Mouse (Mus musculus): ENCODE measurements around the gene Slc35e3. TPM values are rescaled to one million over a fixed set of nuclear protein-coding genes. Genes with fewer than 3 reads are reported as not detected.
"Not testable (repeated sequence)": the region's sequence is repeated elsewhere in the genome, so short reads cannot be mapped to it uniquely, and the experiment has no call there.

Slc35e3 gene
- polyA plus RNA-seq, 1 experiment from 2014 or later, result 8.2 TPM

GRCm38 (mm10) chr10:117752851-117753647 is 6.9 kb upstream of the Slc35e3 start:
- WGBS, result 95% methylated on average over 5 of the region's 5 CpGs
- ATAC-seq (ENCODE audit: extremely low read depth, insufficient number of reproducible peaks, low FRiP score, low TSS enrichment), result no peak
- H3K9me3 ChIP-seq, result peaks cover 5% of the 10 kb centered on the region; the same call in 1 of the 2 replicates
- H3K4me3 ChIP-seq, result no peak overlapping the region
- H3K27me3 ChIP-seq (replicated peaks), result no peaks in the 10 kb centered on the region
- peaks cover 93% of the 10 kb centered on the region for H3K36me3 ChIP-seq
- H3K9ac ChIP-seq, result no peak overlapping the region
- H3K4me1 ChIP-seq, result no peaks in the 10 kb centered on the region
- no peak overlapping the region for H3K27ac ChIP-seq (replicated peaks)
- H3K4me2 ChIP-seq, result no peak overlapping the region

DNA sequence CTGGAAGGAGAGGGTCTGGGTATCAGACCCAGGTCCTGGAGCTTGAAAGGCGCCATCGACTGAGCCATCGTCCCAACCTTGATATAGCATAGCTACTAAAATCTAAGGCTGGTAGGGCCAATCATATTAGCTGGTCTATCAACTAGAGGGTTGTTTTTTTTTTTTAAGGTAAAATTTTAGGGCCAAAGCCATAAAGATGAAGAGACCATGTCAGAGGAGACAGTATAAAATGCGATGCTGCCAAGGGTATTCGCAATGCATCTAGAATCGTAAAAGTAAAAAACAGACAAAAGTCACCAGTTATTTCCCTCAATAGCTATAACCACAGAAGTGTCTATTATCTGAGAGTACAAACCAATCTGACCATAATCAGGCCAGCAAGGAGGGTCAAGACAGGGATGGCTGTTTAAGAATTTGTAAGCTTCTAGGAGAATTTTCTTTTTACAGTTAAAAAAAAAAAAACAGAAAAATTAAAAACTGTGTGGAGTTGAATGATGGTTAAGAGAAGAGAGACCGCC is 6.2 kb upstream of the Slc35e3 start:
- ATAC-seq (ENCODE audit: extremely low read depth, insufficient number of reproducible peaks, low FRiP score, low TSS enrichment), result no peak
- WGBS, result 97% methylated on average over 7 of the region's 7 CpGs
- Histone ChIP-seq H3K4me1 (no peaks in the 10 kb centered on the region), H3K4me3 (no peak overlapping the region), H3K36me3 (peaks cover 86% of the 10 kb centered on the region), H3K27ac (replicated peaks) (no peak overlapping the region), H3K27me3 (replicated peaks) (no peaks in the 10 kb centered on the region), H3K9ac (no peak overlapping the region), H3K4me2 (no peak overlapping the region), H3K9me3 (peaks cover 5% of the 10 kb centered on the region; the same call in 1 of the 2 replicates)

DNA sequence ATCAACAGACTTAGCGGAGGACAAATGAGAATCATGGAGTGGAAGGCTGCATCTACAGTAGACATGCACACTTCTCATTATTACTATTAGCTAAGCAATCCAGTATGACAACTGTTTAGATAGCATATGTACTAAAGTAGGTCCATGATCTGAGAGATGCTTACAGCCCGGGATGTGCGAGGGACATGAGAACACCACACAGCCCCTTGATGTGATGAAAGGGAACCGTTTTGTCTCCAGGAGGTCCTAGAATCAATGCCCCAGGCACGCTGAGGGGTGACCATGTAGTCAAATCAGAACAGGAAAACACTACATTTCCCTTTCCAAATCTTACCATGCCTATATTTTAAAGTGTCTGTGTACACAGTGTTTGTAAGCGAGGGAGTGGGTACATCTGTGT is 5.6 kb upstream of the Slc35e3 start:
- no peak overlapping the region for H3K4me2 ChIP-seq
- H3K4me1 ChIP-seq, result no peaks in the 10 kb centered on the region
- peaks cover 80% of the 10 kb centered on the region for H3K36me3 ChIP-seq
- no peak overlapping the region for H3K27ac ChIP-seq (replicated peaks)
- H3K9me3 ChIP-seq, result peaks cover 5% of the 10 kb centered on the region; the same call in 1 of the 2 replicates
- ATAC-seq (ENCODE audit: extremely low read depth, insufficient number of reproducible peaks, low FRiP score, low TSS enrichment), result no peak
- H3K4me3 ChIP-seq, result no peak overlapping the region
- WGBS, result 93% methylated on average over 6 of the region's 6 CpGs
- H3K9ac ChIP-seq, result no peak overlapping the region
- no peaks in the 10 kb centered on the region for H3K27me3 ChIP-seq (replicated peaks)

GRCm38 (mm10) chr10:117751282-117751610 is 5.1 kb upstream of the Slc35e3 start:
- ATAC-seq (ENCODE audit: extremely low read depth, insufficient number of reproducible peaks, low FRiP score, low TSS enrichment), result no peak
- Histone ChIP-seq H3K4me3 (no peak overlapping the region), H3K4me2 (no peak overlapping the region), H3K36me3 (peaks cover 75% of the 10 kb centered on the region), H3K27me3 (replicated peaks) (no peaks in the 10 kb centered on the region), H3K9me3 (peaks cover 5% of the 10 kb centered on the region; the same call in 1 of the 2 replicates), H3K9ac (no peak overlapping the region), H3K27ac (replicated peaks) (no peak overlapping the region), H3K4me1 (no peaks in the 10 kb centered on the region)
- 92% methylated on average over 14 of the region's 14 CpGs for WGBS

GRCm38 (mm10) chr10:117750529-117751281 is 4.5 kb upstream of the Slc35e3 start:
- Histone ChIP-seq H3K36me3 (peaks cover 70% of the 10 kb centered on the region), H3K4me3 (no peak overlapping the region), H3K9me3 (peaks cover 5% of the 10 kb centered on the region; the same call in 1 of the 2 replicates), H3K9ac (no peak overlapping the region), H3K4me1 (no peaks in the 10 kb centered on the region), H3K4me2 (no peak overlapping the region), H3K27me3 (replicated peaks) (no peaks in the 10 kb centered on the region), H3K27ac (replicated peaks) (no peak overlapping the region)
- WGBS, result 96% methylated on average over 5 of the region's 5 CpGs
- ATAC-seq (ENCODE audit: extremely low read depth, insufficient number of reproducible peaks, low FRiP score, low TSS enrichment), result no peak

- Histone ChIP-seq H3K9ac (no peak overlapping the region), H3K4me2 (no peak overlapping the region), H3K9me3 (peaks cover 5% of the 10 kb centered on the region; the same call in 1 of the 2 replicates), H3K27ac (replicated peaks) (no peak overlapping the region), H3K27me3 (replicated peaks) (no peaks in the 10 kb centered on the region), H3K4me1 (peaks cover 7% of the 10 kb centered on the region), H3K36me3 (peaks cover 61% of the 10 kb centered on the region), H3K4me3 (no peak overlapping the region)
- 90% methylated on average over 14 of the region's 14 CpGs for WGBS
- ATAC-seq (ENCODE audit: extremely low read depth, insufficient number of reproducible peaks, low FRiP score, low TSS enrichment), result no peak
These were observed 3.7 kb upstream of the Slc35e3 start for GRCm38 (mm10) chr10:117749787-117750343.

GRCm38 (mm10) chr10:117749050-117749686 is 3.0 kb upstream of the Slc35e3 start:
- peaks cover 13% of the 10 kb centered on the region for H3K4me1 ChIP-seq
- H3K27me3 ChIP-seq (replicated peaks), result no peaks in the 10 kb centered on the region
- H3K9me3 ChIP-seq, result peaks cover 5% of the 10 kb centered on the region; the same call in 1 of the 2 replicates
- H3K9ac ChIP-seq, result no peak overlapping the region
- ATAC-seq (ENCODE audit: extremely low read depth, insufficient number of reproducible peaks, low FRiP score, low TSS enrichment), result no peak
- peaks cover 54% of the 10 kb centered on the region for H3K36me3 ChIP-seq
- H3K4me2 ChIP-seq, result no peak overlapping the region
- 96% methylated on average over 10 of the region's 10 CpGs for WGBS
- H3K4me3 ChIP-seq, result no peak overlapping the region
- H3K27ac ChIP-seq (replicated peaks), result no peak overlapping the region

DNA sequence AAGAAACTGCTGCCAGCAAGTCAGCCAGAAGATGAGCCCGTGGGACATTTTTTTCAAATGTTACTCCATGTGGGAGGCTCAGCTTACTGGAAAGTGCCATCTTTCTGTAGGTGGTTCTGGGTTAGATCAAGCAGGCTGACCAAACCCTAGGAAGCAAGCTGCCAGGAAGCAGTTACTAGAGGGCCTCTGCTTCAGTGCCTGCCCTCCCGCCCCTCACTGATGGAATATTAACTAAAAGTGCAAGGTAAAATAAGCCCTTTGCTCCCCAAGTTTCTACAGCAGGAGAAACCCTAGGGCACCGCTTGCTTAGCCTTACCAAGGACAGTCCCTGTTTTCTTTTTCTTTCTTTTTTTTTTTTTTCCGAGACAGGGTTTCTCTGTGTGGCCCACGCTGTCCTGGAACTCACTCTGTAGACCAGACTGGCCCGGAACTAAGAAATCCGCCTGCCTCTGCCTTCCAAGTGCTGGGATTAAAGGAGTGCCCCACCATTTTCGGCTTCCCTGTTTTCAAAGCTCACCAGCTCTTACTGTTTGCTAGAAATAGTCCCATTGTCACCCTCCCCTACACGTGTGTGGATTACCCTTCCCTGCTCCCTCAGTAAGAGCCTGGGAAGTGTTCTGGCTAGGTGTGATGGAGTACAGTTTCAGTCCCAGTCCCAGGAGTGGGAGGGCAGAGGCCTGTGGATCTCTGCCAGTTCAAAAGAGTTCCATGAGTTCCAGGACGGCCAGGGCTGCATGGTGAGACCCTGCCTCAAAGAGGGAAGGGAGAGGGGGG is 2.3 kb upstream of the Slc35e3 start:
- no peak overlapping the region for H3K27ac ChIP-seq (replicated peaks)
- no peaks in the 10 kb centered on the region for H3K27me3 ChIP-seq (replicated peaks)
- peaks cover 19% of the 10 kb centered on the region for H3K4me1 ChIP-seq
- no peak overlapping the region for H3K9ac ChIP-seq
- ATAC-seq (ENCODE audit: extremely low read depth, insufficient number of reproducible peaks, low FRiP score, low TSS enrichment), result no peak
- H3K4me2 ChIP-seq, result no peak overlapping the region
- H3K36me3 ChIP-seq, result peaks cover 52% of the 10 kb centered on the region
- no peak overlapping the region for H3K4me3 ChIP-seq
- H3K9me3 ChIP-seq, result peaks cover 5% of the 10 kb centered on the region; the same call in 1 of the 2 replicates
- WGBS, result 82% methylated on average over 10 of the region's 10 CpGs

- Histone ChIP-seq H3K27me3 (replicated peaks) (no peaks in the 10 kb centered on the region), H3K9ac (no peak overlapping the region), H3K4me3 (no peak overlapping the region), H3K36me3 (peaks cover 48% of the 10 kb centered on the region), H3K27ac (replicated peaks) (no peak overlapping the region), H3K4me2 (no peak overlapping the region), H3K9me3 (peaks cover 5% of the 10 kb centered on the region; the same call in 1 of the 2 replicates), H3K4me1 (peaks cover 19% of the 10 kb centered on the region)
- 85% methylated on average over 7 of the region's 7 CpGs for WGBS
- ATAC-seq (ENCODE audit: extremely low read depth, insufficient number of reproducible peaks, low FRiP score, low TSS enrichment), result no peak
These were observed 1.5 kb upstream of the Slc35e3 start for GRCm38 (mm10) chr10:117747711-117748110.

GRCm38 (mm10) chr10:117745570-117746296 is 432 bp downstream of the Slc35e3 start:
- not testable (repeated sequence) for H3K27ac ChIP-seq (replicated peaks); H3K9me3 ChIP-seq; H3K27me3 ChIP-seq (replicated peaks); ATAC-seq (ENCODE audit: extremely low read depth, insufficient number of reproducible peaks, low FRiP score, low TSS enrichment)
- under 1% methylated on average over 14 of the region's 46 CpGs for WGBS
- Histone ChIP-seq H3K9ac (peak overlapping the region; percentile 87), H3K4me2 (peak overlapping the region; percentile 94), H3K4me1 (peaks cover 19% of the 10 kb centered on the region), H3K4me3 (peak overlapping the region; percentile 63), H3K36me3 (peaks cover 31% of the 10 kb centered on the region)

Measured in heart, embryonic 13.5 days (tissue).